14 mouse cellular contexts compared by ENCODE assay signal in genomic region chr5:66703317-66704004, GRCm38 (mm10). TPM values are rescaled to one million over a fixed set of nuclear protein-coding genes. Genes with fewer than 3 reads are reported as not detected.
DNase-seq lines count a peak whose midpoint lies in the region; ATAC-seq lines count a peak whose summit lies in the region.
"Had no signal": no experiment of that assay in that cellular context is flagged by ENCODE, and none has a peak within 500 bp of the region (broad histone marks: within the 10 kb centered on the region; RNA-seq: fewer than 3 reads in every experiment).

No protein-coding gene starts in this region.

- 7% methylated on average over 10 of the region's 10 CpGs for WGBS in heart, embryonic 10.5 days
- 33% methylated on average over 10 of the region's 10 CpGs for whole genome bisulfite sequencing in limb, embryonic 10.5 days

- H3K4me3 ChIP-seq in heart, embryonic 10.5 days = peak overlapping the region; percentile 23; the same call in 1 of the 2 replicates
- no peak overlapping the region for H3K4me3 ChIP-seq in limb, embryonic 10.5 days
- H3K4me3 ChIP-seq: erythroblast, embryonic 14.5 days; heart, adult 2 months had no signal

- peaks cover 73% of the 10 kb centered on the region for H3K27me3 ChIP-seq in heart, embryonic 10.5 days (ENCODE audit: insufficient read depth, poor library complexity, severe bottlenecking)
- H3K27me3 ChIP-seq in limb, embryonic 10.5 days (ENCODE audit: low read depth, poor library complexity, severe bottlenecking) = no peaks in the 10 kb centered on the region

- no peak for ATAC-seq in activated CD4-positive, CD25-positive, alpha-beta regulatory T cell, adult 4 months

- no peaks in the 10 kb centered on the region for H3K36me3 ChIP-seq in heart, embryonic 10.5 days
- no peaks in the 10 kb centered on the region for H3K36me3 ChIP-seq in limb, embryonic 10.5 days

- H3K27ac ChIP-seq in heart, embryonic 10.5 days = no peak overlapping the region
- H3K27ac ChIP-seq in limb, embryonic 10.5 days = 0 out of 2 replicates have a peak overlapping the region, but pooled peaks have one; percentile 30
- H3K27ac ChIP-seq: heart, adult 2 months; liver, embryonic 14.5 days had no signal

- H3K4me1 ChIP-seq in heart, embryonic 10.5 days = peaks cover 17% of the 10 kb centered on the region
- peaks cover 21% of the 10 kb centered on the region for H3K4me1 ChIP-seq in limb, embryonic 10.5 days

- DNase-seq in adrenal gland, postnatal 14 days = peak; percentile 32
- DNase-seq in adrenal gland, postnatal 25 days = no peak
- peak; percentile 16 for DNase-seq in kidney, postnatal 10 days
- DNase-seq in kidney, postnatal 14 days = no peak
- peak; percentile 91 for DNase-seq in heart, embryonic 10.5 days (ENCODE audit: low spot score)
- no peak for DNase-seq in limb, embryonic 10.5 days (ENCODE audit: low spot score)
- no peak for DNase-seq in cerebellum, adult 11-12 months
- DNase-seq: adrenal gland, adult 8-10 months; cerebellum, postnatal 36 days; midbrain, embryonic 14.5 days had no signal

- H3K9me3 ChIP-seq in heart, embryonic 10.5 days = no peaks in the 10 kb centered on the region
- H3K9me3 ChIP-seq in limb, embryonic 10.5 days (replicated peaks) = no peaks in the 10 kb centered on the region

RNA-seq across cellular contexts. Expression of gene Uchl1, which starts 27.6 kb away (rescaled TPM):
- 72.4 and 110 TPM in 2 replicates for total RNA-seq in adrenal gland, postnatal 14 days (2021)
- 56.6 and 75.0 TPM in 2 replicates for total RNA-seq in adrenal gland, postnatal 25 days (2021)
- polyA plus RNA-seq in heart, embryonic 10.5 days (2016; fragmentation: Nextera tagmentation; extraction: Ambion mirVana) = 93.3 and 116 TPM in 2 replicates
- 25.7 and 33.5 TPM in 2 replicates for polyA plus RNA-seq in limb, embryonic 10.5 days (2016; fragmentation: Nextera tagmentation; extraction: Ambion mirVana)
- polyA plus RNA-seq in activated CD4-positive, CD25-positive, alpha-beta regulatory T cell, adult 4 months (2017; shearing (Covaris generic)) = not detected
- polyA plus RNA-seq: erythroblast, embryonic 14.5 days had no signal

RNA-seq across cellular contexts. Expression of gene Limch1, which starts 42.2 kb away (rescaled TPM):
- 90.6 and 96.8 TPM in 2 replicates for total RNA-seq in adrenal gland, postnatal 14 days (2021)
- 83.8 and 127 TPM in 2 replicates for total RNA-seq in adrenal gland, postnatal 25 days (2021)
- polyA plus RNA-seq in heart, embryonic 10.5 days (2016; fragmentation: Nextera tagmentation; extraction: Ambion mirVana) = 20.8 and 30.1 TPM in 2 replicates
- polyA plus RNA-seq in limb, embryonic 10.5 days (2016; fragmentation: Nextera tagmentation; extraction: Ambion mirVana) = 21.8 and 28.9 TPM in 2 replicates
- under 1 TPM in 1 of 2 experiments, not detected in 1; 0.16 TPM for polyA plus RNA-seq in activated CD4-positive, CD25-positive, alpha-beta regulatory T cell, adult 4 months (2017; shearing (Covaris generic))
- polyA plus RNA-seq: erythroblast, embryonic 14.5 days had no signal

Comparison
In these comparisons a context has a peak if more than half of its experiments do, and no peak if none do; other contexts are left out.
1. DNase-seq: peak in adrenal gland, postnatal 14 days (single experiment), kidney, postnatal 10 days (single experiment) and heart, embryonic 10.5 days (single experiment); none in adrenal gland, postnatal 25 days (single experiment), kidney, postnatal 14 days (single experiment), limb, embryonic 10.5 days (single experiment) and cerebellum, adult 11-12 months (single experiment).
2. RNA of gene Uchl1, which starts 27.6 kb away (polyA plus RNA-seq): 93.3 to 116 TPM in heart, embryonic 10.5 days and 25.7 to 33.5 TPM in limb, embryonic 10.5 days; not detected in activated CD4-positive, CD25-positive, alpha-beta regulatory T cell, adult 4 months; every median in the first group is over 10 times any median in the second.
3. RNA of gene Limch1, which starts 42.2 kb away (polyA plus RNA-seq): 20.8 to 30.1 TPM in heart, embryonic 10.5 days and 21.8 to 28.9 TPM in limb, embryonic 10.5 days; 0.16 TPM in activated CD4-positive, CD25-positive, alpha-beta regulatory T cell, adult 4 months; every median in the first group is over 10 times any median in the second.